Mouse (Mus musculus) lung, postnatal 0 days (tissue): ENCODE measurements around the gene Sorcs2. TPM values are rescaled to one million over a fixed set of nuclear protein-coding genes. Genes with fewer than 3 reads are reported as not detected.
A peak's percentile ranks its signal among the peaks of the same experiment; 100 is the strongest.

Source experiments
- ATAC-seq: fragments of 200-750 bp; cut with Nextera tagmentation; 2 replicates; pipeline ENCODE4 v1.8.0; 2017; ENCODE audit warnings: moderate library complexity
- DNase-seq: peaks from one replicate; pipeline ENCODE4 v3.0.0-alpha.2; 2016; ENCODE audit warnings: low spot score
- H3K27ac ChIP-seq: fragments of 300-500 bp; sonication (generic); 2 replicates; pipeline ENCODE4 v1.5.1; 2014; ENCODE audit warnings: antibody characterized with exemption, mild to moderate bottlenecking, low read length, mixed read lengths
- H3K27me3 ChIP-seq: fragments of 300-500 bp; sonication (generic); replicated peaks from 2 replicates; pipeline ENCODE4 v1.6.1; 2014; ENCODE audit warnings: low read length, mixed read lengths; ENCODE audit not compliant: insufficient read depth
- H3K36me3 ChIP-seq: fragments of 300-500 bp; sonication (generic); 2 replicates; pipeline ENCODE4 v1.6.1; 2014; ENCODE audit warnings: low read length, mixed read lengths; ENCODE audit not compliant: insufficient read depth
- H3K4me1 ChIP-seq: fragments of 300-500 bp; sonication (generic); 2 replicates; pipeline ENCODE4 v1.6.1; 2014; ENCODE audit warnings: antibody characterized with exemption, low read depth, low read length, mixed read lengths; ENCODE audit not compliant: insufficient read depth
- H3K4me2 ChIP-seq: fragments of 300-500 bp; sonication (generic); replicated peaks from 2 replicates; pipeline ENCODE4 v1.6.1; 2014; ENCODE audit warnings: low read depth, mild to moderate bottlenecking, low read length, moderate library complexity, mixed read lengths
- H3K4me3 ChIP-seq: fragments of 300-500 bp; sonication (generic); 2 replicates; pipeline ENCODE4 v1.5.1; 2014; ENCODE audit warnings: low read depth, low read length
- H3K9ac ChIP-seq: fragments of 300-500 bp; sonication (generic); replicated peaks from 2 replicates; pipeline ENCODE4 v1.6.1; 2014; ENCODE audit warnings: low read depth, mild to moderate bottlenecking
- H3K9me3 ChIP-seq: fragments of 300-500 bp; sonication (generic); 2 replicates; pipeline ENCODE4 v1.6.1; 2016; ENCODE audit warnings: low read length, mixed read lengths
- CTCF ChIP-seq: IDR thresholded peaks from 2 replicates; pipeline ENCODE4 v1.5.1; 2016; ENCODE audit warnings: antibody characterized with exemption, mild to moderate bottlenecking
- EP300 ChIP-seq: IDR thresholded peaks from 2 replicates; pipeline ENCODE4 v1.6.1; 2016; ENCODE audit warnings: antibody characterized with exemption, mild to moderate bottlenecking, control low read depth
- WGBS: fragments of 180-500 bp; shearing (Covaris S2); extraction: QIAGEN DNeasy Blood & Tissue Kit; methylation state at CpG from one replicate; pipeline ENCODE4 v1.1.7; 2014; 5-methylcytosine and 5-hydroxymethylcytosine counted together
- polyA plus RNA-seq: library from polyadenylated mRNA; unstranded; fragments of >200 nt; fragmentation: Nextera tagmentation; extraction: Ambion mirVana; gene quantifications from 2 replicates; pipeline ENCODE4 v1.2.1, GENCODE M21; 2015

Gene Sorcs2
- polyA plus RNA-seq, 1 experiment from 2014 or later, result 9.4 TPM

DNA sequence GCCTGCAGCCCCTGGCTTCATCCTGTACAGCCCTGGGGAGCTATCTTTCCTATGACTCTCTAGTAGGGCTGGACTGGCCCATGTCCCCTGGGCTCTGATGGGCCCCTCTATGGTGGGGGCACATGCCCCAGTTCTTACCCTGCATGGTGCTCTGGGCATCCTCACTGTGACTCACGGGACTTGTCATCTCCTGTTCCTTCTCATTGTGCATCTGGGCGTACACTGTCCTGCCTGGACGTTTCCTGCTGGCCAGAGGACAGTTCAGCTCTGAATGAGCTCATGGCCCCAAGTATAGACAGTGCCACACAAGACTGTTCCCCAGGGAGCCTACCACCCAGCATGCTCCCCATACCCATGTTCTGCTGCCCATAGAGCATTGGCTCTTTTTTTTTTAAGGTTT is 376.8 kb downstream of the Sorcs2 start:
- Histone ChIP-seq H3K27me3 (no peaks in the 10 kb centered on the region), H3K4me1 (no peaks in the 10 kb centered on the region), H3K4me3 (no peak overlapping the region), H3K36me3 (no peaks in the 10 kb centered on the region), H3K9me3 (no peaks in the 10 kb centered on the region), H3K9ac (no peak overlapping the region), H3K4me2 (no peak overlapping the region), H3K27ac (no peak overlapping the region)
- 67% methylated on average over 3 of the region's 3 CpGs for WGBS
- ATAC-seq, result no peak
- DNase-seq, result no peak
- TF ChIP-seq CTCF (no peak), EP300 (no peak)

DNA sequence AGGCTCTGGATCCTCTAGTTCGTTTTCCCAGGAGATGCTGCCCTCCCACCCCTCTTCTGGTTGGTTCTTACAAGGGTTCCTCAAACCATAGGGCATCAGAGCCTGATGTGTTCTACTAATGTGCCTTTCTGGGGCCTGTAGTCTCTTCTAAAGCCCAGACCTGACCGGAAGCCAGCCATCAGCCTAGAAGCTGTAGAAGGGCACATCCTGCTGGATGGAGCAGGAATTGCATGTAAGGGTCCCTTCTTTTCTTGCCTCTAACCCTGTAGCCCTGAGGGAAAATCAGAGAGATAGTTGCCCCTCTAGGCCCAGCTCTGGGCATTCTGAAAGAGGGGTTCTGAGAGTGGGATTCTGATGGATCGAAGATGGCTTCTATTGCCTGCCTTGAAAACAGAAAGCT is 379.6 kb downstream of the Sorcs2 start:
- no peak for DNase-seq
- TF ChIP-seq CTCF (peak; percentile 50), EP300 (no peak)
- H3K27ac ChIP-seq, result no peak overlapping the region
- no peaks in the 10 kb centered on the region for H3K36me3 ChIP-seq
- no peak overlapping the region for H3K4me3 ChIP-seq
- no peaks in the 10 kb centered on the region for H3K4me1 ChIP-seq
- H3K9ac ChIP-seq, result no peak overlapping the region
- H3K9me3 ChIP-seq, result no peaks in the 10 kb centered on the region
- H3K27me3 ChIP-seq, result no peaks in the 10 kb centered on the region
- no peak overlapping the region for H3K4me2 ChIP-seq
- WGBS, result 93% methylated on average over 3 of the region's 3 CpGs
- no peak for ATAC-seq

DNA sequence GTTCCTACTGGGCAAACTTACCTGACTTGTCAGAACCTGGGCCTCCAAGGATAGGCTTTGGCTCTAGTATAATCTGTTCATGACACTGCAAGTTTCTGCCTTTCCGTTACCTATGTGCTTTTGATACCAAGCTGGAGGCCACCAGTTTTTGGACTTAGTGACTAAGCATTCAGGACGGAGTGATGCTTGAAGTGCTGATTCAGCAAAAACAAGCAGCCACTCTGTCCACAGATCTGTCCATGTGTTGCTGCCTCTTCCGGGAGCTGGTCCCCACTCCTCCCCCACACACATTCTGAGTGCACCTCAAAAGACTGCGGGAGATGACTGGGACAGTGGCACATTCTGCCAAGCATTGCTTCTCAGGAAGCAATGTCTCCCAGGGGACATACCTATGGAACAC is 388.5 kb downstream of the Sorcs2 start:
- Histone ChIP-seq H3K9ac (no peak overlapping the region), H3K4me2 (no peak overlapping the region), H3K27me3 (no peaks in the 10 kb centered on the region), H3K4me3 (no peak overlapping the region), H3K4me1 (no peaks in the 10 kb centered on the region), H3K27ac (no peak overlapping the region), H3K36me3 (no peaks in the 10 kb centered on the region), H3K9me3 (no peaks in the 10 kb centered on the region)
- DNase-seq (no peak), ATAC-seq (no peak)
- 78% methylated on average over 4 of the region's 4 CpGs for WGBS
- TF ChIP-seq CTCF, result no peak

DNA sequence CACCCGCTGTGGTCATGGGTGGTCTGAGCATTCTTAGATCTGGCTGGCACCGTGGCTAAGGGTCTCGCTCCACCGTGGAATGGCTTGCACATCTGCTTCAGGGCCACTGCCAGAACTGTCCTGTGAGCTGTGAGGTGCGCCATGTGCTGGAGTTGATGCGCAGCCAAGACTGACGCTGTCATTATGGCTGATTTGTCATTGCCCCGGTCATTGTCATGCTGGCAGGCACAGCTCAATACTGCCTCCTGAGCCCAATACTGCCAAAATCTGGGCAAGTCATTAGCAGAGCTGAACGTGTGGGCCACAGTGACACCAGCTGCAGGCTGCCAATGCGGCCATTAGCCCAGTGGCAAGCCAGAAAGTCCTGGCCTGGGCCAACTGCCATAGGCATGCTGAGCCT is 390.3 kb downstream of the Sorcs2 start:
- Histone ChIP-seq H3K9ac (no peak overlapping the region), H3K36me3 (no peaks in the 10 kb centered on the region), H3K27ac (no peak overlapping the region), H3K4me2 (no peak overlapping the region), H3K9me3 (no peaks in the 10 kb centered on the region), H3K4me1 (no peaks in the 10 kb centered on the region), H3K4me3 (no peak overlapping the region), H3K27me3 (no peaks in the 10 kb centered on the region)
- 74% methylated on average over 10 of the region's 10 CpGs for WGBS
- TF ChIP-seq EP300 (no peak), CTCF (no peak)
- ATAC-seq, result no peak
- DNase-seq, result no peak

DNA sequence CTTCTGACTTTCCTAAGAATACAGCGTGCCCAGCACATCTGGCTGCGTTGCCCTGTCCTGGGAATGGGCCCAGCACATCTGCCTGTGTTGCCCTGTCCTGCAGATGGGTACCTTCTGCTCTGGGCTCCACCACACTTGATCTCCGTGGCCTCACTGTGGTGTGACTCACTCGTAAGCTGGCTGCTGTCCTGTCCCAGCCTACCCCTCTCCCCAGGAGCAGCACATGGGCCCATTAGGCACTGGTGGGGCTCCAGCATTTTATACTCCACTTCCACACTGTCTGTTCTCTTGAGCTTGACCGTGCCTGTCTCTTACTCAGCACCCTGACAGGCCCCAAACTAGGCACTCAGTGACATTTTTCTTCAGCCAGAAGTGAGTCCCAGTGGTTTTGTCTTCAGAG is 391.4 kb downstream of the Sorcs2 start:
- TF ChIP-seq CTCF (no peak), EP300 (no peak)
- H3K36me3 ChIP-seq, result no peaks in the 10 kb centered on the region
- no peak overlapping the region for H3K4me2 ChIP-seq
- H3K9ac ChIP-seq, result no peak overlapping the region
- ATAC-seq, result peak; percentile 25
- no peak overlapping the region for H3K4me3 ChIP-seq
- no peak overlapping the region for H3K27ac ChIP-seq
- DNase-seq, result no peak
- WGBS, result 53% methylated on average over 5 of the region's 5 CpGs
- no peaks in the 10 kb centered on the region for H3K4me1 ChIP-seq
- no peaks in the 10 kb centered on the region for H3K27me3 ChIP-seq
- no peaks in the 10 kb centered on the region for H3K9me3 ChIP-seq

DNA sequence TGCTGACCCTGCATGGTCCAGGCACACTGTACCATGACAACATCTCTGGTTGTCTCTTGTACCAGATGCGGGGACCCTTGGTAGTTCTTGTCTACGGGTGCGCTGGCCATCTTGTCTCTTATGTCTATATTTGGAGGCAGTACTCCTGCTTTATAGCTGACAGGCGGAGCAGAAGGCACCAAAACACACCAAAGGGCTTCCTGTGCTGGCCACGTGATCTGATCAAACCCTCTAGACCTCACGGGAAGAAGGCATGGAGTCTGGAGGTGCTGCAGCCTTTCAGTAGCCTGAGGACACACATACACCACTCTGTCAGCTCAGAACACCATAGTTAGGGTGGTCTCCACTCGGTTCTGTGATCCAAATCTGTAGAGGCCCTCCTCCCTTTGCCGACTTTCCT is 391.8 kb downstream of the Sorcs2 start:
- H3K27me3 ChIP-seq, result no peaks in the 10 kb centered on the region
- WGBS, result 65% methylated on average over 8 of the region's 8 CpGs
- no peak overlapping the region for H3K27ac ChIP-seq
- no peaks in the 10 kb centered on the region for H3K9me3 ChIP-seq
- DNase-seq (no peak), ATAC-seq (no peak)
- TF ChIP-seq CTCF (no peak), EP300 (no peak)
- no peaks in the 10 kb centered on the region for H3K4me1 ChIP-seq
- no peaks in the 10 kb centered on the region for H3K36me3 ChIP-seq
- H3K4me2 ChIP-seq, result no peak overlapping the region
- H3K9ac ChIP-seq, result no peak overlapping the region
- H3K4me3 ChIP-seq, result no peak overlapping the region

DNA sequence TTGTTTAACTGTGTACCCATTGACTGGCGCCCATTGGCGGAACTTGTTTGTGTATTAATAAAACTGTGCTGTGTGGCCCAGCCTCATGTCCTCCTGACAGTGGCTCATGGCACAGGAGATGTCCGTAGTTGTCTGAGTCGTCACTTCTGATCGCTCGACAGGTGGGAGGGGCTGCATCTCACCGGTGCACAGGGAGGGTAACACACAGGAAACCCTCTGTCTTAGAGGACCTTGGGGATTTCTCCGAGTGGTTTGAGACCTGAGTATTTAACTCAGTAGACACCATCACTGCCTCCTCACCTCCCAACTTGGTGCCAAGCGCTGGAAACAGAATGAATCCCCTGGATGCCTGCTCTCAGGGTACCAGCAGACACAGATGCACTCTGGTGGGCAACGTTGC is 394.1 kb downstream of the Sorcs2 start:
- WGBS, result 76% methylated on average over 10 of the region's 10 CpGs
- DNase-seq, result no peak
- Histone ChIP-seq H3K4me1 (no peaks in the 10 kb centered on the region), H3K36me3 (no peaks in the 10 kb centered on the region), H3K27me3 (no peaks in the 10 kb centered on the region), H3K27ac (no peak overlapping the region), H3K4me3 (no peak overlapping the region), H3K9me3 (no peaks in the 10 kb centered on the region), H3K4me2 (no peak overlapping the region), H3K9ac (no peak overlapping the region)
- TF ChIP-seq EP300 (no peak), CTCF (no peak)
- ATAC-seq, result no peak
